Mouse (Mus musculus): ENCODE measurements around the gene Cdc14b.
A peak's percentile ranks its signal among the peaks of the same experiment; 100 is the strongest.

Cdc14b gene

GRCm38 (mm10) chr13:64274879-64275753 lies at the start of gene Cdc14b:
Cdc14b (minus strand) TSS chr13:64275290.
- peak; percentile 70 to 77 for DNase-seq

GRCm38 (mm10) chr13:64322561-64323281 lies 47.6 kb upstream of the Cdc14b start:
- DNase-seq = no peak

- DNase-seq = no peak
These were observed 45.2 kb upstream of the Cdc14b start for GRCm38 (mm10) chr13:64320334-64320733.

- no peak for DNase-seq
These were observed 44.7 kb upstream of the Cdc14b start for GRCm38 (mm10) chr13:64319782-64320181.

GRCm38 (mm10) chr13:64318355-64318754 lies 43.3 kb upstream of the Cdc14b start:
- DNase-seq = no peak

GRCm38 (mm10) chr13:64315483-64316050 lies 40.5 kb upstream of the Cdc14b start:
- DNase-seq = no peak

GRCm38 (mm10) chr13:64314041-64314440 lies 39.0 kb upstream of the Cdc14b start:
- DNase-seq = no peak

- no peak for DNase-seq
These were observed 37.8 kb upstream of the Cdc14b start for GRCm38 (mm10) chr13:64312916-64313289.

- peak; percentile 84 to 88 for DNase-seq
These were observed 37.2 kb upstream of the Cdc14b start, which contains the start of gene Aaed1 for GRCm38 (mm10) chr13:64312024-64312915. Aaed1 (minus strand) TSS chr13:64312710.

- no peak for DNase-seq
These were observed 36.2 kb upstream of the Cdc14b start for GRCm38 (mm10) chr13:64311266-64311665.

- DNase-seq = no peak
These were observed 35.5 kb upstream of the Cdc14b start for GRCm38 (mm10) chr13:64310585-64310984.

- peak; percentile 8 to 16 for DNase-seq
These were observed 34.8 kb upstream of the Cdc14b start for GRCm38 (mm10) chr13:64309842-64310241.

GRCm38 (mm10) chr13:64309036-64309435 lies 33.9 kb upstream of the Cdc14b start:
- no peak for DNase-seq

GRCm38 (mm10) chr13:64307508-64307907 lies 32.4 kb upstream of the Cdc14b start:
- no peak for DNase-seq

GRCm38 (mm10) chr13:64306078-64306477 lies 31.0 kb upstream of the Cdc14b start:
- DNase-seq = peak; percentile 43 to 46

- DNase-seq = no peak
These were observed 24.0 kb upstream of the Cdc14b start for GRCm38 (mm10) chr13:64299069-64299468.

- DNase-seq = no peak
These were observed 11.7 kb upstream of the Cdc14b start for GRCm38 (mm10) chr13:64286791-64287190.

- no peak for DNase-seq
These were observed 11.2 kb upstream of the Cdc14b start for GRCm38 (mm10) chr13:64286321-64286720.

- no peak for DNase-seq
These were observed 9.6 kb upstream of the Cdc14b start for GRCm38 (mm10) chr13:64284676-64285075.

GRCm38 (mm10) chr13:64280940-64281339 lies 5.8 kb upstream of the Cdc14b start:
- no peak for DNase-seq

- DNase-seq = no peak
These were observed 651 bp upstream of the Cdc14b start for GRCm38 (mm10) chr13:64275754-64276127.

Measured in thymus, postnatal 36 days (tissue).